Mouse (Mus musculus) lung, postnatal 0 days (tissue): ENCODE results near the gene Asgr2.

Experiments used
- CTCF ChIP-seq: IDR thresholded peaks from 2 replicates; pipeline ENCODE4 v1.5.1; 2016; ENCODE audit warnings: antibody characterized with exemption, mild to moderate bottlenecking
- EP300 ChIP-seq: IDR thresholded peaks from 2 replicates; pipeline ENCODE4 v1.6.1; 2016; ENCODE audit warnings: antibody characterized with exemption, mild to moderate bottlenecking, control low read depth

DNA sequence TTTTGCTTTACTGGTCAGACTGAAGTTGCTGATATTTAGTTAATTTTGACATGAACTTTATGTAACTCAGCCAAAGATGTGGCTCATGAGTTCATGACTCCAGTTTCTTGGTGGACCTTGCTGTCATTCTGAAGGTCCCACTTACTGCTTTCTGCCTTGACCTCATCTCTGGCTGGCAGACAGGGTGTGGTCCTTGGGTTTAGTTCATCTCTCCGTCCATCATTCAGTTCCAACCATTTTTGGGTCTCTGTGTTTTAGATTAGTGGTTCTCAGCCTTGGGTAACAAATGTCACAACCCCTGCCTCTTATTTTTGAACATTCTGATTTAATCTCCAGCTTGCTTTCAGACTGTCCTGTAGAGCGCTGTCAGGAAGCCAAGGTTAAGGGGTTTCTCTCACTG is 7.4 kb downstream of the Asgr2 start:
- TF ChIP-seq CTCF (no peak), EP300 (no peak)
